Mouse (Mus musculus) liver, postnatal 0 days (tissue): ENCODE results near the gene Cacnb4.

ENCODE experiments used
- CTCF ChIP-seq: sonication (generic); IDR thresholded peaks from 2 replicates; pipeline ENCODE4 v1.5.1; 2016; ENCODE audit warnings: antibody characterized with exemption, low read depth
- EP300 ChIP-seq: IDR thresholded peaks from 2 replicates; pipeline ENCODE4 v1.6.1; 2016; ENCODE audit warnings: antibody characterized with exemption, low read depth, mild to moderate bottlenecking

- TF ChIP-seq CTCF (no peak), EP300 (no peak)
Observed at GRCm38 (mm10) chr2:52709417-52709816, 32.8 kb upstream of the Cacnb4 start.
